Mouse (Mus musculus): ENCODE data around the gene Ccz1. TPM values are rescaled to one million over a fixed set of nuclear protein-coding genes. Genes with fewer than 3 reads are reported as not detected.

The Ccz1 gene
- polyA plus RNA-seq, 1 experiment from 2014 or later: 125 TPM

GRCm38 (mm10) chr5:143985381-143985780 lies 29.3 kb downstream of the Ccz1 start:
- Histone ChIP-seq H3K4me3 (ENCODE audit: low read depth, low read length) (no peak overlapping the region), H3K27me3 (ENCODE audit: control insufficient read depth, insufficient read depth, low read length) (no peaks in the 10 kb centered on the region), H3K4me2 (no peak overlapping the region), H3K27ac (ENCODE audit: low read depth, low read length) (no peak overlapping the region), H3K36me3 (ENCODE audit: control insufficient read depth, insufficient read depth, low read length) (peaks cover 13% of the 10 kb centered on the region; the same call in 1 of the 2 replicates), H3K4me1 (ENCODE audit: control insufficient read depth, insufficient read depth, low read length) (no peaks in the 10 kb centered on the region), H3K9me3 (ENCODE audit: control insufficient read depth, low read length) (no peaks in the 10 kb centered on the region), H3K9ac (ENCODE audit: low read length) (no peak overlapping the region)
- ATAC-seq (ENCODE audit: low FRiP score) (no peak), DNase-seq (ENCODE audit: low spot score, missing footprints) (peak; percentile 53)
- 94% methylated on average over 7 of the region's 7 CpGs for WGBS

DNA sequence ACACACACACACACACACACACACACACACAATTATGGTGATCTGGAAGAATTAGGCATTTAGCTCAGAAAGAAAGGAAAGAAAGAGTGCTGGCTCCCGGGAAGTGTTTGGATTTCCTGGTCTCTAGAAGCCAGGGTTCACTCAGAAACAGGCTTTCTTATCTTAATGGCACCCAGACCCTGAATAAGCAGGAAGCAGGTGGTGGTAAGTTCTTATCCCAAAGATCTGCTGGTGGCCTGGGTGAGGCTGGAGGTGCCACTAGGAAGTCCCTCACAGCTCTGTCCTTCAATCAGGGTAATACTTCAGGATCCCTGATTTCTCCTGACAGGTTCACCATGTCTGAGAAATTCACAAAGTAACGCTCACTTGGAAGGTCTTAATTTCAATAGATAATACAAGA lies 32.3 kb downstream of the Ccz1 start:
- WGBS: 79% methylated on average over 2 of the region's 2 CpGs
- Histone ChIP-seq H3K9me3 (ENCODE audit: control insufficient read depth, low read length) (no peaks in the 10 kb centered on the region), H3K4me2 (no peak overlapping the region), H3K4me3 (ENCODE audit: low read depth, low read length) (no peak overlapping the region), H3K36me3 (ENCODE audit: control insufficient read depth, insufficient read depth, low read length) (peaks cover 8% of the 10 kb centered on the region; the same call in 1 of the 2 replicates), H3K4me1 (ENCODE audit: control insufficient read depth, insufficient read depth, low read length) (no peaks in the 10 kb centered on the region), H3K27ac (ENCODE audit: low read depth, low read length) (no peak overlapping the region), H3K27me3 (ENCODE audit: control insufficient read depth, insufficient read depth, low read length) (no peaks in the 10 kb centered on the region), H3K9ac (ENCODE audit: low read length) (no peak overlapping the region)
- DNase-seq (ENCODE audit: low spot score, missing footprints) (no peak), ATAC-seq (ENCODE audit: low FRiP score) (no peak)

GRCm38 (mm10) chr5:143980858-143981257 lies 33.8 kb downstream of the Ccz1 start:
- 0 out of 2 replicates have a peak, but pooled peaks cover 4% of the 10 kb centered on the region for H3K36me3 ChIP-seq (ENCODE audit: control insufficient read depth, insufficient read depth, low read length)
- WGBS: 29% methylated on average over 9 of the region's 9 CpGs
- no peaks in the 10 kb centered on the region for H3K4me1 ChIP-seq (ENCODE audit: control insufficient read depth, insufficient read depth, low read length)
- no peaks in the 10 kb centered on the region for H3K9me3 ChIP-seq (ENCODE audit: control insufficient read depth, low read length)
- no peak overlapping the region for H3K27ac ChIP-seq (ENCODE audit: low read depth, low read length)
- DNase-seq (ENCODE audit: low spot score, missing footprints): no peak
- no peak overlapping the region for H3K4me3 ChIP-seq (ENCODE audit: low read depth, low read length)
- ATAC-seq (ENCODE audit: low FRiP score): peak; percentile 55
- H3K9ac ChIP-seq (ENCODE audit: low read length): no peak overlapping the region
- no peaks in the 10 kb centered on the region for H3K27me3 ChIP-seq (ENCODE audit: control insufficient read depth, insufficient read depth, low read length)
- H3K4me2 ChIP-seq: no peak overlapping the region

DNA sequence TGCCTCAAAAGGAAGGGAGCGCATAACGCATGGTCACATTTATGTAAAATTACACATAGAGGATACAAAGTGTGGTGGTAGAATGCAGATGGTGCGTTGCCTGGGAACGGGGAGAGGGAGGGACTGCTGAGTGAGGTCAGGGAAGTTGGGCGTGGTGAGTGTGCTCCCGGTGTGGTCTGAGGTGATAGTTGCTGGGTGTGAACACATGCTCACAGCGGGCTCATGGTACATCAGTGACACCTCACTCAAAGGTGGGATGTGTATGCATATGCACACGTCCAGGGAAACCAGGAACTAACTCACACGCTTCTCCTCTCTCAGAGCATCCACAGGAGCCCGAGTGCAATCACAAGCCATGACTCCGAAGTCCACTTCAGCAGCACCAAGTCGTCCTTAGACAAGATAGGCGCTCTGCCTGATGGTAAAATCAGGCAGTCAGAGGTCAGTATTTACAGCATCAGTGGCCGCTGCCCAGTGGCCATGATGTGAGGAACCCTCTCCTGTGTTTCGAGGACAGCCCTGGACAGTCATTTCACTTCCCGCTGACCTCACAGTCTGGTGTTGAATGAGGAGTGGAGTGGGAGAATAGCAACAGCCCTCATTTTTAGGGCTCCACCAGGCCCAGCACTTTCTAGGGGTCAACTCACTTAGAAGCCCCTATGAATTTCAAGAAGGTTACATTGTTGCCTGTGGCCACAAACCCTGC lies 37.8 kb downstream of the Ccz1 start:
- Histone ChIP-seq H3K36me3 (ENCODE audit: control insufficient read depth, insufficient read depth, low read length) (no peaks in the 10 kb centered on the region), H3K27me3 (ENCODE audit: control insufficient read depth, insufficient read depth, low read length) (no peaks in the 10 kb centered on the region), H3K4me3 (ENCODE audit: low read depth, low read length) (no peak overlapping the region), H3K4me1 (ENCODE audit: control insufficient read depth, insufficient read depth, low read length) (no peaks in the 10 kb centered on the region), H3K9ac (ENCODE audit: low read length) (no peak overlapping the region), H3K27ac (ENCODE audit: low read depth, low read length) (no peak overlapping the region), H3K4me2 (no peak overlapping the region), H3K9me3 (ENCODE audit: control insufficient read depth, low read length) (no peaks in the 10 kb centered on the region)
- ATAC-seq (ENCODE audit: low FRiP score) (no peak), DNase-seq (ENCODE audit: low spot score, missing footprints) (no peak)
- WGBS: 81% methylated on average over 16 of the region's 16 CpGs

GRCm38 (mm10) chr5:143976232-143976631 lies 38.4 kb downstream of the Ccz1 start:
- ATAC-seq (ENCODE audit: low FRiP score): no peak
- no peak for DNase-seq (ENCODE audit: low spot score, missing footprints)
- no peak overlapping the region for H3K27ac ChIP-seq (ENCODE audit: low read depth, low read length)
- H3K4me3 ChIP-seq (ENCODE audit: low read depth, low read length): no peak overlapping the region
- no peak overlapping the region for H3K9ac ChIP-seq (ENCODE audit: low read length)
- no peaks in the 10 kb centered on the region for H3K9me3 ChIP-seq (ENCODE audit: control insufficient read depth, low read length)
- H3K4me1 ChIP-seq (ENCODE audit: control insufficient read depth, insufficient read depth, low read length): no peaks in the 10 kb centered on the region
- no peaks in the 10 kb centered on the region for H3K27me3 ChIP-seq (ENCODE audit: control insufficient read depth, insufficient read depth, low read length)
- H3K36me3 ChIP-seq (ENCODE audit: control insufficient read depth, insufficient read depth, low read length): no peaks in the 10 kb centered on the region
- no peak overlapping the region for H3K4me2 ChIP-seq
- WGBS: 95% methylated on average over 11 of the region's 11 CpGs

GRCm38 (mm10) chr5:143975631-143975933 lies 39.1 kb downstream of the Ccz1 start:
- Histone ChIP-seq H3K9me3 (ENCODE audit: control insufficient read depth, low read length) (no peaks in the 10 kb centered on the region), H3K27me3 (ENCODE audit: control insufficient read depth, insufficient read depth, low read length) (no peaks in the 10 kb centered on the region), H3K4me1 (ENCODE audit: control insufficient read depth, insufficient read depth, low read length) (no peaks in the 10 kb centered on the region), H3K27ac (ENCODE audit: low read depth, low read length) (no peak overlapping the region), H3K9ac (ENCODE audit: low read length) (no peak overlapping the region), H3K4me3 (ENCODE audit: low read depth, low read length) (no peak overlapping the region), H3K4me2 (no peak overlapping the region), H3K36me3 (ENCODE audit: control insufficient read depth, insufficient read depth, low read length) (no peaks in the 10 kb centered on the region)
- ATAC-seq (ENCODE audit: low FRiP score) (no peak), DNase-seq (ENCODE audit: low spot score, missing footprints) (no peak)
- 62% methylated on average over 2 of the region's 2 CpGs for WGBS

- no peak overlapping the region for H3K27ac ChIP-seq (ENCODE audit: low read depth, low read length)
- H3K4me1 ChIP-seq (ENCODE audit: control insufficient read depth, insufficient read depth, low read length): no peaks in the 10 kb centered on the region
- WGBS: 44% methylated on average over 4 of the region's 4 CpGs
- no peaks in the 10 kb centered on the region for H3K9me3 ChIP-seq (ENCODE audit: control insufficient read depth, low read length)
- no peaks in the 10 kb centered on the region for H3K27me3 ChIP-seq (ENCODE audit: control insufficient read depth, insufficient read depth, low read length)
- no peak overlapping the region for H3K4me3 ChIP-seq (ENCODE audit: low read depth, low read length)
- H3K9ac ChIP-seq (ENCODE audit: low read length): no peak overlapping the region
- ATAC-seq (ENCODE audit: low FRiP score): peak; percentile 80
- H3K36me3 ChIP-seq (ENCODE audit: control insufficient read depth, insufficient read depth, low read length): no peaks in the 10 kb centered on the region
- peak; percentile 95 for DNase-seq (ENCODE audit: low spot score, missing footprints)
- H3K4me2 ChIP-seq: no peak overlapping the region
Observed at GRCm38 (mm10) chr5:143974931-143975630, 39.6 kb downstream of the Ccz1 start.

DNA sequence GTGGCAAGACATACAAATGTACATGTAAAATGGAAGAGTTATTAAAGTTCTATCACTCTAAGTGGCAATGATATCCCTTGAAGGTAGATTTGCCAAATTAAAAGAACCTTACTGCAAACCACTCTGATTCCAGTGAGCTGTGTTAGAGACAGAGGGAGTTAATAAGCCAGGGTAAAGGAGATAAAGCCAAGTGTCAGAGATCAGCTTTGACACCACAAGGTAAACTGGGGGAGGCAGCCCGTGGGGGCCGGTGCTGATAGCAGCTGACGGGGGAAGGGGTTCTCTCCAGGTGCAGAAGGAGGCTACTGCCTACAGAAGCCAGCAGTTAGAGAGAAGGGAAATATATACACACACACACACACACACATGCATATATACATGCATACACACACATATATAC lies 42.0 kb downstream of the Ccz1 start:
- Histone ChIP-seq H3K27me3 (ENCODE audit: control insufficient read depth, insufficient read depth, low read length) (no peaks in the 10 kb centered on the region), H3K4me3 (ENCODE audit: low read depth, low read length) (no peak overlapping the region), H3K9ac (ENCODE audit: low read length) (no peak overlapping the region), H3K27ac (ENCODE audit: low read depth, low read length) (no peak overlapping the region), H3K4me1 (ENCODE audit: control insufficient read depth, insufficient read depth, low read length) (no peaks in the 10 kb centered on the region), H3K9me3 (ENCODE audit: control insufficient read depth, low read length) (no peaks in the 10 kb centered on the region), H3K4me2 (no peak overlapping the region), H3K36me3 (ENCODE audit: control insufficient read depth, insufficient read depth, low read length) (no peaks in the 10 kb centered on the region)
- ATAC-seq (ENCODE audit: low FRiP score) (no peak), DNase-seq (ENCODE audit: low spot score, missing footprints) (no peak)
- 79% methylated on average over 3 of the region's 3 CpGs for WGBS

DNA sequence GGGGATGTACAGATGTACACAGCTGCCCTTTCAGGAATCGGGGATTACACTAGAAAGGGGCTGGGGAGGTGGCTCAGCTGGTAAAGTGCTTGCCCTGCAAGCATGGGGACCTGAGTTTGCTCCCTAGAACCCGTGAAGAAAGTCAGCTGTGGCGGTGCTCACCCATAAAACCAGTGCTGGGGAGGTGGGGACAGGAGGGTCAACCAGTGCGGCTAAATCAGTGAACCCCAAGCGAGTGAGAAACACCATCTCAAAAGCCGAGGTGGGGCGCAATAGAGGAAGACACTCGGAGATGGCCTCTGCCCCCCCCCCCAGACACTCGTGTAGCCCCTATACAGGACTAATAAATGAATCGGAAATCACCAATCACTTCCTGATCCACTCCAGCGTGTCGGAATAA lies 48.0 kb downstream of the Ccz1 start:
- H3K4me1 ChIP-seq (ENCODE audit: control insufficient read depth, insufficient read depth, low read length): no peaks in the 10 kb centered on the region
- no peak overlapping the region for H3K4me3 ChIP-seq (ENCODE audit: low read depth, low read length)
- no peak for ATAC-seq (ENCODE audit: low FRiP score)
- WGBS: 91% methylated on average over 12 of the region's 12 CpGs
- no peak for DNase-seq (ENCODE audit: low spot score, missing footprints)
- H3K9me3 ChIP-seq (ENCODE audit: control insufficient read depth, low read length): no peaks in the 10 kb centered on the region
- H3K27ac ChIP-seq (ENCODE audit: low read depth, low read length): no peak overlapping the region
- no peak overlapping the region for H3K9ac ChIP-seq (ENCODE audit: low read length)
- no peak overlapping the region for H3K4me2 ChIP-seq
- no peaks in the 10 kb centered on the region for H3K36me3 ChIP-seq (ENCODE audit: control insufficient read depth, insufficient read depth, low read length)
- H3K27me3 ChIP-seq (ENCODE audit: control insufficient read depth, insufficient read depth, low read length): no peaks in the 10 kb centered on the region
